Mouse (Mus musculus) midbrain, postnatal 0 days (tissue): ENCODE measurements at regions not wholly inside any gene's neighbourhood (a gene's known extent, or its start where the extent isn't known, plus 50 kb on each side); places are given as distances from the start of the nearest gene placed in this dataset.
A peak's percentile ranks its signal among the peaks of the same experiment; 100 is the strongest.

Experiments
- ATAC-seq: fragments of 200-750 bp; cut with Nextera tagmentation; 2 replicates; pipeline ENCODE4 v1.8.0; 2017; ENCODE audit warnings: moderate number of reproducible peaks, mild to moderate bottlenecking, moderate TSS enrichment, moderate library complexity; ENCODE audit not compliant: low FRiP score
- DNase-seq: peaks from one replicate; pipeline ENCODE4 v3.0.0-alpha.2; 2015; ENCODE audit warnings: low spot score
- H3K27ac ChIP-seq: fragments of 300-500 bp; sonication (generic); 2 replicates; pipeline ENCODE4 v1.5.1; 2014; ENCODE audit warnings: low read depth, mild to moderate bottlenecking, low read length, mixed read lengths
- H3K27me3 ChIP-seq: fragments of 300-500 bp; sonication (generic); 2 replicates; pipeline ENCODE4 v1.6.1; 2014; ENCODE audit warnings: low read length, control low read depth, mixed read lengths; ENCODE audit not compliant: insufficient read depth
- H3K36me3 ChIP-seq: fragments of 300-500 bp; sonication (generic); 2 replicates; pipeline ENCODE4 v1.6.1; 2014; ENCODE audit warnings: low read length, control low read depth, mixed read lengths; ENCODE audit not compliant: insufficient read depth
- H3K4me1 ChIP-seq: fragments of 300-500 bp; sonication (generic); 2 replicates; pipeline ENCODE4 v1.6.1; 2014; ENCODE audit warnings: mild to moderate bottlenecking, control low read depth, antibody characterized with exemption, low read length, mixed read lengths; ENCODE audit not compliant: insufficient read depth
- H3K4me2 ChIP-seq: fragments of 300-500 bp; sonication (generic); 2 replicates; pipeline ENCODE4 v1.6.1; 2014; ENCODE audit warnings: low read depth, mild to moderate bottlenecking, low read length, mixed read lengths; ENCODE audit not compliant: poor library complexity, severe bottlenecking
- H3K4me3 ChIP-seq: fragments of 300-500 bp; sonication (generic); 2 replicates; pipeline ENCODE4 v1.5.1; 2014; ENCODE audit warnings: low read depth, mild to moderate bottlenecking, low read length, moderate library complexity
- H3K9ac ChIP-seq: fragments of 300-500 bp; sonication (generic); replicated peaks from 2 replicates; pipeline ENCODE4 v1.6.1; 2014; ENCODE audit warnings: mild to moderate bottlenecking, low read length, moderate library complexity, mixed read lengths; ENCODE audit not compliant: poor library complexity, severe bottlenecking
- H3K9me3 ChIP-seq: fragments of 300-500 bp; sonication (generic); 2 replicates; pipeline ENCODE4 v1.6.1; 2016; ENCODE audit warnings: low read length, control low read depth
- CTCF ChIP-seq: IDR thresholded peaks from 2 replicates; pipeline ENCODE4 v1.5.1; 2016; ENCODE audit warnings: antibody characterized with exemption, mild to moderate bottlenecking
- WGBS: fragments of 180-500 bp; shearing (Covaris S2); extraction: QIAGEN DNeasy Blood & Tissue Kit; methylation state at CpG from one replicate; pipeline ENCODE4 v1.1.7; 2014; 5-methylcytosine and 5-hydroxymethylcytosine counted together

DNA sequence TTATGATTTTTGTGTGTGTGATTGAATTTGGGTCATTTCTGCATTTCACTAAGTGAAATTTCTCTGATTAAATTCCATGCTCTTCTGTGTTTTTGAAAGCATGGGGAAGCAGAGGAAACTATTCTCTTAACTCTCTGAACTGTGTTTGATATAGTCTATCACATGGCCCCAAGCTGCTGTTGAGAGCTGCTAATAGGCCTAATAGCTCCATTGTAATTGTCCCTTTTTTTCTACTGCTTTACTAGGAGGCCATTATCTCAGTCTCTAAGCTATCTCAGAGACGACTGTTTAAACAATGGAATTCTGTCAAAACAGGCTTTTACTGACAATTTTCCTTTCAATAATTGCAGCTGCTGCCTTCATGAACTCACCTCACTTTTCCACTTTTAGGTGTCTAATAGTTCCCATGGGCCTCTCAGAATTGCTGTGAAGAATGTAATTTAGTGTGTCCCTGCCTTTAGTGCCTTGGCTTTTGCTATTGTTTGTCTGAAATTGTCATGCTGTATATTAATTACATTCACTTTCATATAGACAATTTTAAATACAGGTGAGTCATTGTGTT is 721.5 kb upstream of the Kcnd2 start:
- no peak for ATAC-seq
- no peaks in the 10 kb centered on the region for H3K9me3 ChIP-seq
- H3K27ac ChIP-seq = no peak overlapping the region
- no peaks in the 10 kb centered on the region for H3K27me3 ChIP-seq
- no peak overlapping the region for H3K4me3 ChIP-seq
- no peak for DNase-seq
- H3K4me2 ChIP-seq = no peak overlapping the region
- no peak overlapping the region for H3K9ac ChIP-seq
- no peaks in the 10 kb centered on the region for H3K36me3 ChIP-seq
- no peak for TF ChIP-seq CTCF
- no peaks in the 10 kb centered on the region for H3K4me1 ChIP-seq
- 20% methylated on average over 1 of the region's 1 CpGs for WGBS

DNA sequence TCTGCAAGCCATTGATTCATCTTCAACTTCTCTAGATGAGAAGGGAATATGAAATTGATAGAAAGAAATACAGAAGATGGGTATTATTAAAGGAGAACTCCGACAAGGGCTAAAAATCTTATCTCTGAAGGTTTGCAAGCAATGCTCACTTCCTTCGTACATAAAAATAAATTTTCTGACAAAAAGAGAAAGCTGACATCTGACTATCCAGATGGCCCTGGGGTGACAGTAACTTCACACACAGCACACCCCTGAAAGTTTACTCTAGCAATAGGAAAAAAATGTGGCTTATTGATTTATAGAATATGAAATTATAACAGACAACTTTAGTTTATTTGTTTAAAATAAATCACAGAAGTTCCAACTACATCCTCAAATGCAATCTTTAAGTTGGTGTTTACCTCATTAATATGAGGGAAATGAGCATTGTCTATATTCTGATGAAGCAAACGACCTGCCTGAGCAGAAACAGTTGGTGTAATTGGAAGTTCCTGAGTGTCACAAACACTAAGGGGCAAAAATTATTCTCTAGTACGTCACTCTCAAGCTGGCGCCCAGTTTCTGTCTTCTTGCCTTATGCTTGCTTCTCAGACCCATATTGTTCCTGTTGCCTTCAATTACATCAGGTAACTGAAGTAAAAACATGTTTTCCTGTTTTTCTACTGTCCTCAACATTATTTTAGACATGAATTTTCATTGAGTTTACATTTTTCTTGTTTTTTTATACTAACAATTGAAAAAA is 712.8 kb upstream of the Kcnd2 start:
- ATAC-seq = no peak
- no peak overlapping the region for H3K9ac ChIP-seq
- no peaks in the 10 kb centered on the region for H3K9me3 ChIP-seq
- H3K4me3 ChIP-seq = no peak overlapping the region
- H3K36me3 ChIP-seq = no peaks in the 10 kb centered on the region
- 79% methylated on average over 5 of the region's 5 CpGs for WGBS
- no peaks in the 10 kb centered on the region for H3K27me3 ChIP-seq
- H3K4me2 ChIP-seq = no peak overlapping the region
- no peak overlapping the region for H3K27ac ChIP-seq
- peak; percentile 62 for DNase-seq
- no peaks in the 10 kb centered on the region for H3K4me1 ChIP-seq
- TF ChIP-seq CTCF = no peak
